Mouse (Mus musculus) kidney, postnatal 0 days (tissue): ENCODE measurements at regions not wholly inside any gene's neighbourhood (a gene's known extent, or its start where the extent isn't known, plus 50 kb on each side); places are given as distances from the start of the nearest gene placed in this dataset.

Experiments used
- ATAC-seq: fragments of 200-750 bp; cut with Nextera tagmentation; replicated peaks from 2 replicates; pipeline ENCODE4 v1.8.0; 2017; ENCODE audit warnings: low read depth, moderate number of reproducible peaks, moderate TSS enrichment, moderate library complexity; ENCODE audit not compliant: low FRiP score
- DNase-seq: peaks from one replicate; pipeline ENCODE4 v3.0.0-alpha.2; 2016; ENCODE audit warnings: low spot score
- H3K27ac ChIP-seq: fragments of 300-500 bp; sonication (generic); 2 replicates; pipeline ENCODE4 v1.5.1; 2014; ENCODE audit warnings: mild to moderate bottlenecking
- H3K27me3 ChIP-seq: fragments of 300-500 bp; sonication (generic); 2 replicates; pipeline ENCODE4 v1.6.1; 2014; ENCODE audit warnings: low read length, mixed read lengths; ENCODE audit not compliant: insufficient read depth
- H3K36me3 ChIP-seq: fragments of 300-500 bp; sonication (generic); 2 replicates; pipeline ENCODE4 v1.6.1; 2014; ENCODE audit warnings: low read length, mixed read lengths; ENCODE audit not compliant: insufficient read depth
- H3K4me1 ChIP-seq: fragments of 300-500 bp; sonication (generic); replicated peaks from 2 replicates; pipeline ENCODE4 v1.6.1; 2014; ENCODE audit warnings: antibody characterized with exemption, low read length, mixed read lengths; ENCODE audit not compliant: insufficient read depth
- H3K4me2 ChIP-seq: fragments of 300-500 bp; sonication (generic); 2 replicates; pipeline ENCODE4 v1.6.1; 2014; ENCODE audit warnings: mild to moderate bottlenecking, low read length, moderate library complexity, mixed read lengths
- H3K4me3 ChIP-seq: fragments of 300-500 bp; sonication (generic); replicated peaks from 2 replicates; pipeline ENCODE4 v1.5.1; 2014; ENCODE audit warnings: low read depth, low read length
- H3K9ac ChIP-seq: fragments of 300-500 bp; sonication (generic); 2 replicates; pipeline ENCODE4 v1.6.1; 2014; ENCODE audit warnings: low read depth, low read length
- H3K9me3 ChIP-seq: fragments of 300-500 bp; sonication (generic); replicated peaks from 2 replicates; pipeline ENCODE4 v1.6.1; 2016; ENCODE audit warnings: low read length, inconsistent platforms, mixed read lengths
- CTCF ChIP-seq: IDR thresholded peaks from 2 replicates; pipeline ENCODE4 v1.5.1; 2016; ENCODE audit warnings: antibody characterized with exemption, low read depth, mild to moderate bottlenecking, moderate library complexity
- WGBS: fragments of 180-500 bp; shearing (Covaris S2); extraction: QIAGEN DNeasy Blood & Tissue Kit; methylation state at CpG from one replicate; pipeline ENCODE4 v1.1.7; 2014; 5-methylcytosine and 5-hydroxymethylcytosine counted together

GRCm38 (mm10) chr6:14819798-14820197 is 64.7 kb upstream of the Ppp1r3a start:
- Histone ChIP-seq H3K27me3 (no peaks in the 10 kb centered on the region), H3K4me2 (no peak overlapping the region), H3K4me3 (no peak overlapping the region), H3K27ac (no peak overlapping the region), H3K9ac (no peak overlapping the region), H3K9me3 (no peaks in the 10 kb centered on the region), H3K36me3 (no peaks in the 10 kb centered on the region), H3K4me1 (no peaks in the 10 kb centered on the region)
- 77% methylated on average over 2 of the region's 2 CpGs for WGBS
- no peak for TF ChIP-seq CTCF
- ATAC-seq (no peak), DNase-seq (no peak)

- no peaks in the 10 kb centered on the region for H3K27me3 ChIP-seq
- H3K27ac ChIP-seq = no peak overlapping the region
- ATAC-seq = no peak
- H3K9me3 ChIP-seq = no peaks in the 10 kb centered on the region
- no peaks in the 10 kb centered on the region for H3K36me3 ChIP-seq
- no peak for TF ChIP-seq CTCF
- no peak overlapping the region for H3K4me2 ChIP-seq
- H3K4me1 ChIP-seq = no peaks in the 10 kb centered on the region
- DNase-seq = no peak
- H3K9ac ChIP-seq = no peak overlapping the region
- H3K4me3 ChIP-seq = no peak overlapping the region
These were observed 69.7 kb upstream of the Ppp1r3a start for GRCm38 (mm10) chr6:14824777-14825176.

GRCm38 (mm10) chr6:14838910-14839309 is 62.2 kb upstream of the Foxp2 start:
- 9% methylated on average over 2 of the region's 2 CpGs for WGBS
- H3K4me3 ChIP-seq = no peak overlapping the region
- peak; percentile 65 for TF ChIP-seq CTCF
- no peak overlapping the region for H3K4me2 ChIP-seq
- H3K27ac ChIP-seq = no peak overlapping the region
- no peaks in the 10 kb centered on the region for H3K9me3 ChIP-seq
- no peaks in the 10 kb centered on the region for H3K36me3 ChIP-seq
- DNase-seq (peak; percentile 66), ATAC-seq (no peak)
- H3K9ac ChIP-seq = no peak overlapping the region
- no peaks in the 10 kb centered on the region for H3K4me1 ChIP-seq
- no peaks in the 10 kb centered on the region for H3K27me3 ChIP-seq
